Mouse (Mus musculus) gastrocnemius, adult 2 months (tissue): ENCODE results near the gene Zfp366. TPM values are rescaled to one million over a fixed set of nuclear protein-coding genes. Genes with fewer than 3 reads are reported as not detected.
A peak's percentile ranks its signal among the peaks of the same experiment; 100 is the strongest.
"Not testable (repeated sequence)": the region's sequence is repeated elsewhere in the genome, so short reads cannot be mapped to it uniquely, and the experiment has no call there.

ENCODE experiments used
- DNase-seq: peaks from one replicate; pipeline ENCODE4 v3.0.0; 2022
- H3K27ac ChIP-seq: fragments of 200-600 bp; 2 replicates; pipeline ENCODE4 v1.8.1; 2022; ENCODE audit warnings: mild to moderate bottlenecking
- H3K4me3 ChIP-seq: fragments of 200-600 bp; 2 replicates; pipeline ENCODE4 v1.8.1; 2022; ENCODE audit warnings: mild to moderate bottlenecking, moderate library complexity
- CTCF ChIP-seq: fragments of 200-600 bp; IDR thresholded peaks from 2 replicates; pipeline ENCODE4 v1.8.1; 2022; ENCODE audit warnings: antibody characterized with exemption, mild to moderate bottlenecking, moderate library complexity
- intact Hi-C: fragments of 180-260 bp; cut with DNase I; formaldehyde crosslinking; loops from one replicate; pipeline ENCODE4 v1.15.1; 2025
- total RNA-seq, 2 experiments: library from RNA; stranded (reverse); gene quantifications; 2 replicates each; pipeline ENCODE4 v1.2.3; 2021

The Zfp366 gene
- total RNA-seq, 2 experiments from 2014 or later = 3.1 to 7.8 TPM

- intact Hi-C loops = no loop called here
- Histone ChIP-seq H3K4me3 (no peak overlapping the region), H3K27ac (peak overlapping the region; percentile 46)
- no peak for TF ChIP-seq CTCF
- DNase-seq = no peak
Observed at GRCm38 (mm10) chr13:99163521-99164359, 20.9 kb upstream of the Zfp366 start.

- Histone ChIP-seq H3K4me3 (no peak overlapping the region), H3K27ac (peak overlapping the region; percentile 46; the same call in 1 of the 2 replicates)
- no peak for TF ChIP-seq CTCF
- intact Hi-C loops = no loop called here
- no peak for DNase-seq
Observed at GRCm38 (mm10) chr13:99164360-99164759, 20.3 kb upstream of the Zfp366 start.

DNA sequence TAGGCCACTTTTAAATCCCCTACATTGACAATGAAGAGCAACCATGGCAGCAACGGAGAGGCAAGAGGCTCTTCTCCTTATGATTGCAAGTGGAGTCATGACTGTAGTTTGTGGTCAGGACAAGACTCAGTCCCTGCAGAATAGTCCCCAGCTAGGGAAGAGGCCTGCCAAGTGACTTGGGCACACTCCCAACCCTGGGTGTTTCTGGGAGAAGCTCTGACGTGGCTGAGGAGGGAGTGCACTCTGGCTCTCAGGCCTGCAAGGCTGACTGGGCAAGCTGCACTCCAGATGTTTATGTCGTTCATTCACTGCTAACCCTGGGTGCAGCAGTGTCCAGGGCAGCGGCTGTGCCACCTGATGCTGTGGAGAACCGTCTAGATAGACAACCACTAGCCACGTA is 15.2 kb upstream of the Zfp366 start:
- Histone ChIP-seq H3K4me3 (0 out of 2 replicates have a peak overlapping the region, but pooled peaks have one; percentile 28), H3K27ac (peak overlapping the region; percentile 79)
- DNase-seq = peak; percentile 93
- intact Hi-C loops = no loop called here
- TF ChIP-seq CTCF = no peak

GRCm38 (mm10) chr13:99170337-99170736 is 14.3 kb upstream of the Zfp366 start:
- peak; percentile 64 for TF ChIP-seq CTCF
- DNase-seq = no peak
- intact Hi-C loops = no loop called here
- H3K4me3 ChIP-seq = no peak overlapping the region
- peak overlapping the region; percentile 79 for H3K27ac ChIP-seq

DNA sequence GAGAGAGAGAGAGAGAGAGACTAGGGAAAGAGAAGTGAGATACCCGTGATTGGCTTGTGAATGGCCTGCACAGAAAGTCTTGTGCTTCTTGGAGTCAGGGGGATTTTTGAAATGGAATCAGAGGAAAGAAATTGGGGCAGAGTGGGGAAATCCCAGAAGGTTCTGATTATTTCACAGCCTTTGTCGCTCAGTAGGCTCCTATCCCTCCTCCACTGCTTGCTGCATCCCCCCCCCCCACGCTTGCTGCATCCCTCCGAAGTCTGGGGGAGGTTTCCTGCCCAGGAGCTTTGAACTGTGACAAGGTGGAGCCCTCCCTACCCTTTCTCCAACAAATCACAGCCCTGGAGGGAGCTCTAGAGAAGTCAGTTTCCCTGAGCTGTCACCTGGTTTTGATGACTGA is 10.8 kb upstream of the Zfp366 start:
- intact Hi-C loops = no loop called here
- Histone ChIP-seq H3K27ac (no peak overlapping the region), H3K4me3 (no peak overlapping the region)
- DNase-seq = no peak
- TF ChIP-seq CTCF = no peak

GRCm38 (mm10) chr13:99182828-99183227 is 1.8 kb upstream of the Zfp366 start:
- intact Hi-C loops, H3K4me3 ChIP-seq, H3K27ac ChIP-seq, DNase-seq: not testable (repeated sequence)

GRCm38 (mm10) chr13:99183257-99183895 is 1.2 kb upstream of the Zfp366 start:
- TF ChIP-seq CTCF = no peak
- Histone ChIP-seq H3K27ac (peak overlapping the region; percentile 89), H3K4me3 (no peak overlapping the region)
- intact Hi-C loops = no loop called here
- no peak for DNase-seq

DNA sequence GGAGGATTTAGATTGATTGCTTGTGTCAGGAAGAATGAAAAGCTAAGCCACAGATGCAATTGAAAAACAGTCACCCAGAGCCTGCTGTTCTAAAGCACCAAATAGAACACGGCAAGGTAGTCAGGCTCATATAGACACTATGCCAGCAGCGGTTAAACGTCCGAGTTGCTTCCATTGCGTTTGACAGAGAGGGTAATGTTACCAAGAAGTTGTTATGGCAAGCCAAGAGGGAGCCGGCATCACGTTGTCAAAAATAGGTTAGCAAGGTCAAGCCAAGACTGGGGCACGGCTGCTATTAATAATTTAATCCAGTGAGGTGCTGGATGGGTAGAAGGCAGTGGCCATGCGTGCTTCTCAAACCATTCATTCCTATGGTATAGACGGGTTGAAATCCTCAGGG is 950 bp downstream of the Zfp366 start:
- H3K27ac ChIP-seq = peak overlapping the region; percentile 89
- no peak for TF ChIP-seq CTCF
- H3K4me3 ChIP-seq = peak overlapping the region; percentile 69
- intact Hi-C loops = no loop called here
- DNase-seq = peak; percentile 82

- Histone ChIP-seq H3K4me3 (peak overlapping the region; percentile 69), H3K27ac (peak overlapping the region; percentile 89)
- no peak for TF ChIP-seq CTCF
- intact Hi-C loops = no loop called here
- DNase-seq = no peak
Observed at GRCm38 (mm10) chr13:99186138-99186853, 1.7 kb downstream of the Zfp366 start.

GRCm38 (mm10) chr13:99186859-99187258 is 2.2 kb downstream of the Zfp366 start:
- DNase-seq = no peak
- TF ChIP-seq CTCF = no peak
- Histone ChIP-seq H3K27ac (peak overlapping the region; percentile 89), H3K4me3 (peak overlapping the region; percentile 69)
- intact Hi-C loops = no loop called here

- TF ChIP-seq CTCF = no peak
- H3K27ac ChIP-seq = peak overlapping the region; percentile 89
- H3K4me3 ChIP-seq = peak overlapping the region; percentile 69
- intact Hi-C loops = no loop called here
- no peak for DNase-seq
Observed at GRCm38 (mm10) chr13:99187456-99187855, 2.8 kb downstream of the Zfp366 start.

DNA sequence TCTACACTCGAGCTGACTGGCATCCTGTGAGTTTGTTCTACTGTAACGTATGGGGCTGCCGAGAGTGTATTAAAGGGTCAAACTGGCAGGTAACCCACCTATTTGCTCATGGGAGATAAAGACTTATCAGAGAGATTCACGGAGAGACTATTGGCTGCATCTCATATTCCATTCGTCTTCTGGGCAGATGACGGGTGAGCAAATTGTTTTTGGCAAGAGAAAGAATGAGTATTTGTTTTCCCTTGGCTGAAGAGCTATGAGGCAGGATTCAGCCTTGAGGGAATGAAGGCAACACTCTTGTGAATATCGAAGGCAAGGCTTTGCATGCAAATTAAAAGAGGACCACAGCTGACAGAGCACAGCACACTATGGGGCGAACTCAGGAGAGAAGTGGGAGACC is 4.0 kb downstream of the Zfp366 start:
- peak overlapping the region; percentile 89 for H3K27ac ChIP-seq
- intact Hi-C loops = loop anchor here (1.0 kb wide), 1 partner anchor 38 kb away; no protein-coding TSS in a partner anchor
- no peak for DNase-seq
- no peak for TF ChIP-seq CTCF
- peak overlapping the region; percentile 69 for H3K4me3 ChIP-seq

GRCm38 (mm10) chr13:99189671-99190070 is 5.0 kb downstream of the Zfp366 start:
- no peak for TF ChIP-seq CTCF
- Histone ChIP-seq H3K4me3 (peak overlapping the region; percentile 69), H3K27ac (peak overlapping the region; percentile 89)
- intact Hi-C loops = loop anchor here (2.0 kb wide), 1 partner anchor 49 kb away; no protein-coding TSS in a partner anchor
- no peak for DNase-seq
